Mouse (Mus musculus) liver, embryonic 14.5 days (tissue): ENCODE measurements around the gene Spaca1. TPM values are rescaled to one million over a fixed set of nuclear protein-coding genes. Genes with fewer than 3 reads are reported as not detected.

ENCODE experiments used
- ATAC-seq: fragments of 200-750 bp; cut with Nextera tagmentation; 2 replicates; pipeline ENCODE4 v1.8.0; 2017; ENCODE audit warnings: moderate number of reproducible peaks, mild to moderate bottlenecking, moderate library complexity; ENCODE audit not compliant: insufficient read depth
- DNase-seq, 3 experiments: peaks; one replicate each; pipeline ENCODE4 v3.0.0-alpha.2; 2012 to 2013; ENCODE audit warnings: low read depth in 3 of 3, low spot score in 3 of 3
- H3K27ac ChIP-seq: fragments of 300-500 bp; sonication (generic); 2 replicates; pipeline ENCODE4 v1.5.1; 2014; ENCODE audit warnings: moderate library complexity, mild to moderate bottlenecking, control low read depth, inconsistent platforms
- H3K27me3 ChIP-seq: fragments of 300-500 bp; sonication (generic); 2 replicates; pipeline ENCODE4 v1.6.1; 2014; ENCODE audit warnings: mild to moderate bottlenecking, low read length, moderate library complexity; ENCODE audit not compliant: control insufficient read depth, insufficient read depth
- H3K36me3 ChIP-seq: fragments of 300-500 bp; sonication (generic); replicated peaks from 2 replicates; pipeline ENCODE4 v1.6.1; 2014; ENCODE audit warnings: low read depth; ENCODE audit not compliant: control insufficient read depth, insufficient read depth
- H3K4me1 ChIP-seq, 2 experiments: fragments of 200-500 bp in 1 of 2; fragments of 300-500 bp in 1 of 2; sonication (generic) in 1 of 2; replicated peaks; 2 replicates each; pipeline ENCODE4 v1.6.1; 2012 to 2014; ENCODE audit warnings: antibody characterized with exemption in 1 of 2, inconsistent platforms in 1 of 2, low read length in 1 of 2; ENCODE audit not compliant: control insufficient read depth in 2 of 2, insufficient read depth in 2 of 2
- H3K4me2 ChIP-seq: fragments of 300-500 bp; sonication (generic); 2 replicates; pipeline ENCODE4 v1.6.1; 2014; ENCODE audit warnings: low read depth, mild to moderate bottlenecking, control low read depth, moderate library complexity
- H3K4me3 ChIP-seq, 2 experiments: fragments of 200-500 bp in 1 of 2; fragments of 300-500 bp in 1 of 2; sonication (generic) in 1 of 2; 2 replicates each; pipeline ENCODE4 v1.5.1; 2012 to 2014; ENCODE audit warnings: low read depth in 2 of 2, low read length in 2 of 2, mild to moderate bottlenecking in 2 of 2, control low read depth in 1 of 2, inconsistent platforms in 1 of 2, moderate library complexity in 1 of 2; ENCODE audit not compliant: insufficient read depth in 1 of 2
- H3K9ac ChIP-seq: fragments of 300-500 bp; sonication (generic); replicated peaks from 2 replicates; pipeline ENCODE4 v1.6.1; 2014; ENCODE audit warnings: mild to moderate bottlenecking, control low read depth, moderate library complexity
- H3K9me3 ChIP-seq: fragments of 300-500 bp; sonication (generic); 2 replicates; pipeline ENCODE4 v1.6.1; 2016; ENCODE audit warnings: low read length, mixed read lengths; ENCODE audit not compliant: control insufficient read depth
- CTCF ChIP-seq: IDR thresholded peaks from 2 replicates; pipeline ENCODE4 v1.5.1; 2016; ENCODE audit warnings: antibody characterized with exemption, low read depth, control low read depth
- EP300 ChIP-seq: IDR thresholded peaks from 2 replicates; pipeline ENCODE4 v1.6.1; 2016; ENCODE audit warnings: antibody characterized with exemption, low read depth
- WGBS: fragments of 180-500 bp; shearing (Covaris S2); extraction: QIAGEN DNeasy Blood & Tissue Kit; methylation state at CpG from one replicate; pipeline ENCODE4 v1.1.7; 2014; ENCODE audit not compliant: insufficient replicate concordance; 5-methylcytosine and 5-hydroxymethylcytosine counted together
- polyA plus RNA-seq, 2 experiments: library from polyadenylated mRNA; depleted of rRNA in 1 of 2; stranded (reverse) in 1 of 2; unstranded in 1 of 2; fragments of >200 nt; fragmentation: Nextera tagmentation in 1 of 2; extraction: Ambion mirVana in 1 of 2; gene quantifications; 2 replicates each; pipeline versions ENCODE4 v1.2.1 to v1.2.3; 2012 to 2014

The Spaca1 gene
- polyA plus RNA-seq, 2 experiments: 0.08 to 0.17 TPM

DNA sequence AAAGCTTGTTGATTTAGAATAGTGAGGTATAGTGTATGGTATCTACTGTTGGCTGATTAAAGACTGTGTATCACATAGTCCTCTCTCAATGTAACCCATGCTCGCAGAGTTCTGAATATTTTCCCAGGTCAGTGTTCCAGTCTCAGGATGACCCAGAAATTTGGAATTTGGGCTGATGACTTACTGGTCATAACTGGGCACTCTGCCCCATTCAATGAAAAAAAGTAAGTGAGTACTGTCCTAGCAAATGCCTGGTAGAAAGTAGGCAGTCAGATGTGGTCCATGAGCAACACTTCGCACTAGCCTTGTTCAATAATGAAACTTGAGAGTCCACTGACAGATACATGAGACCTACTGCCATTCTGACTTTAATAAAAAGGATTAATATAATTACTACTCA, 23.2 kb downstream of the Spaca1 start:
- WGBS: 65% methylated on average over 2 of the region's 2 CpGs
- Histone ChIP-seq H3K36me3 (no peaks in the 10 kb centered on the region), H3K27ac (no peak overlapping the region), H3K4me1 (no peaks in the 10 kb centered on the region), H3K27me3 (no peaks in the 10 kb centered on the region), H3K4me2 (no peak overlapping the region), H3K4me3 (no peak overlapping the region), H3K9me3 (no peaks in the 10 kb centered on the region), H3K9ac (no peak overlapping the region)
- ATAC-seq (no peak), DNase-seq (no peak)
- TF ChIP-seq EP300 (no peak), CTCF (no peak)

GRCm38 (mm10) chr4:34021456-34021855, 28.5 kb downstream of the Spaca1 start:
- TF ChIP-seq CTCF (no peak), EP300 (no peak)
- H3K9me3 ChIP-seq: no peaks in the 10 kb centered on the region

DNA sequence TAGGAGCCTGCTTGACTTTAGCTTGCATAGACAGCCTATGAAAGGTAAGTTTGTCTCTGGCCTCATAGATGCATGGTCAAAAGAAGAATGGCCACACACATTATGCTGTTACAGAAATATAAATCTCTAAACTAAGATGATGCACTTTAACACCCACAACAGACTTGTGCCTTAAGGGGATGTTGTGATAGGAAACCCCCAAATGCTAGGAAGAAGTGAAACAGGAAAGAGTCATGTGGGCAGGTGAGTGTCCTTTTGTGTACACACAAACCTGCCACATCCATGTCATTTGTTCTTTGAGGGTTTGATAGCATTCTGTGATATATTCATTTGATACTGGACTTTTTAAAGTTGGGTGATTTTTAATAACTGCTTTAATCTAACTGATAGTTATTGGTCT, 53.6 kb downstream of the Spaca1 start:
- Histone ChIP-seq H3K9me3 (no peaks in the 10 kb centered on the region), H3K36me3 (no peaks in the 10 kb centered on the region), H3K4me2 (no peak overlapping the region), H3K9ac (no peak overlapping the region), H3K4me1 (no peaks in the 10 kb centered on the region), H3K4me3 (no peak overlapping the region), H3K27ac (no peak overlapping the region), H3K27me3 (no peaks in the 10 kb centered on the region)
- ATAC-seq (no peak), DNase-seq (no peak)
- TF ChIP-seq CTCF (no peak), EP300 (no peak)

More at GRCm38 (mm10) chr4:34021456-34021855, 28.5 kb downstream of the Spaca1 start:
- no peaks in the 10 kb centered on the region for H3K36me3 ChIP-seq
- H3K4me2 ChIP-seq: no peak overlapping the region
- H3K4me1 ChIP-seq: no peaks in the 10 kb centered on the region
- ATAC-seq (no peak), DNase-seq (no peak)
- no peak overlapping the region for H3K27ac ChIP-seq
- WGBS: 38% methylated on average over 2 of the region's 2 CpGs
- H3K27me3 ChIP-seq: no peaks in the 10 kb centered on the region
- no peak overlapping the region for H3K9ac ChIP-seq
- H3K4me3 ChIP-seq: no peak overlapping the region

GRCm38 (mm10) chr4:33992687-33993086, 57.3 kb downstream of the Spaca1 start:
- Histone ChIP-seq H3K27ac (no peak overlapping the region), H3K4me3 (no peak overlapping the region), H3K4me2 (no peak overlapping the region), H3K27me3 (no peaks in the 10 kb centered on the region), H3K36me3 (no peaks in the 10 kb centered on the region), H3K9ac (no peak overlapping the region), H3K9me3 (no peaks in the 10 kb centered on the region), H3K4me1 (no peaks in the 10 kb centered on the region)
- TF ChIP-seq EP300 (no peak), CTCF (no peak)
- whole genome bisulfite sequencing: 40% methylated on average over 3 of the region's 3 CpGs
- ATAC-seq: no peak
- DNase-seq: no peak

DNA sequence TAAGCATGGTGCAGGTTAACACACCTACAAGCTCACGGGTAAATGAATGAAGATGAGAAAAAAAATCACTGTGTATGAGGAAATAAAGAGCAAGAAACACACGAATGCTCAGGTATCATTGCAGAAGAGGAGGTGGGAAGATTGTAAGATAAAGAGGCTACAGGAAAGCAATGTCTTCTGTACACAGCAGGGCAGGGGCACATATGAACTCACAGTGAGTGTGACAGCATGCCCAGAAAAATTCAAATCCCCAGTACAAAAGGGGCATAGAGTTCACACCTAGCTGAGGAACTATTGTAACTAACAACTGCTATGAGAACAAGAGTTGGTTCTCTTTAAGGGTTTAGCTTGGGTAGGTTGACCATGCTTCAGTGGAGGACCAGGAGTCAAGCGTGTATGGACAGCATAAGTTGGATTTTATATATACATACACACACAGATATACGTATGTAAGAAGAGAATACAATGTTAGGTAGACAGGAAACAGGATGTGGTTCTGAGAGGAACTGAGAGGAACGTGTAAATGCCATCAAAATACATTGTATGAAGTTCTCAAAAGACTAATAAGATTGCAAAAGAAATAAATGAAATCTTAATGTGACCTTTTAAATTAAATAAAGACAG, 61.4 kb downstream of the Spaca1 start:
- DNase-seq (no peak), ATAC-seq (no peak)
- Histone ChIP-seq H3K9me3 (no peaks in the 10 kb centered on the region), H3K36me3 (no peaks in the 10 kb centered on the region), H3K9ac (no peak overlapping the region), H3K27ac (no peak overlapping the region), H3K4me3 (no peak overlapping the region), H3K4me2 (no peak overlapping the region), H3K4me1 (no peaks in the 10 kb centered on the region), H3K27me3 (no peaks in the 10 kb centered on the region)
- TF ChIP-seq CTCF (no peak), EP300 (no peak)
- 38% methylated on average over 5 of the region's 5 CpGs for WGBS

Other genes with a start within 250 kb of the Spaca1 start
- gene Cnr1, start 125.6 kb downstream of the Spaca1 start, polyA plus RNA-seq (2012; rRNA removed): 0.06 and 0.17 TPM in 2 replicates
- 0.04 and 0.10 TPM in 2 replicates for gene Cnr1, start 125.6 kb downstream of the Spaca1 start, polyA plus RNA-seq (2014; fragmentation: Nextera tagmentation; extraction: Ambion mirVana)